Mouse (Mus musculus): ENCODE data around the gene Stmn1. TPM values are rescaled to one million over a fixed set of nuclear protein-coding genes. Genes with fewer than 3 reads are reported as not detected.
A peak's percentile ranks its signal among the peaks of the same experiment; 100 is the strongest.

Gene Stmn1
- polyA plus RNA-seq, 1 experiment from 2014 or later, result 1,154 TPM

GRCm38 (mm10) chr4:134474240-134474639, 6.1 kb downstream of the Stmn1 start:
- no peaks in the 10 kb centered on the region for H3K27me3 ChIP-seq (replicated peaks; ENCODE audit: control insufficient read depth, insufficient read depth, low read length)
- DNase-seq (ENCODE audit: low spot score), result no peak
- peaks cover 50% of the 10 kb centered on the region for H3K36me3 ChIP-seq (ENCODE audit: control insufficient read depth, insufficient read depth, low read length)
- H3K4me3 ChIP-seq (ENCODE audit: low read depth, low read length), result no peak overlapping the region
- 0 out of 2 replicates have a peak, but pooled peaks cover 3% of the 10 kb centered on the region for H3K4me1 ChIP-seq (ENCODE audit: control insufficient read depth, insufficient read depth, low read length)
- WGBS, result 58% methylated on average over 8 of the region's 8 CpGs
- no peak overlapping the region for H3K4me2 ChIP-seq (ENCODE audit: low read depth, low read length)
- no peaks in the 10 kb centered on the region for H3K9me3 ChIP-seq (ENCODE audit: control insufficient read depth, low read length)
- no peak overlapping the region for H3K9ac ChIP-seq (ENCODE audit: low read depth, low read length)
- H3K27ac ChIP-seq (replicated peaks; ENCODE audit: low read depth, low read length), result no peak overlapping the region
- no peak for ATAC-seq (ENCODE audit: low read depth)

DNA sequence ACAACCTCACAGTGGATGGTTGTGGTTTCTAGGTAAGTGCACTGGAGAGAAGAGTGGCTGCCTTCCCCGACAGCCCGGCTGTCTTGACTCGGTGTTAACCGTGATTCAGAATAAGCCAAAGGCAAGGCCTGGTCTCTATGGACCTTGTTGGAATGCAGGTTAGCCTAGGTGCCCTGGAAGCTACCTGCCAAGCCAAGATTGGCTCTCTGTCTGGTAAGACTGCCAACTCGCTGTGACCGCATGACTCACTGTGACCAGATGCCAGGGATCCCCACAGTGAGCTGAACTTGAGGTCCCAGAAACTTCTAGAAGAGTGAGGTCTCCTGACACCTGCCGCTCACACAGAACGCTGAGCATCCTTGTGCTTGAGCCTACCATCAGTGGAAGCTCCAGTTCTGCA, 8.8 kb downstream of the Stmn1 start:
- ATAC-seq (ENCODE audit: low read depth), result no peak
- Histone ChIP-seq H3K36me3 (ENCODE audit: control insufficient read depth, insufficient read depth, low read length) (peaks cover 37% of the 10 kb centered on the region), H3K27ac (replicated peaks; ENCODE audit: low read depth, low read length) (no peak overlapping the region)

DNA sequence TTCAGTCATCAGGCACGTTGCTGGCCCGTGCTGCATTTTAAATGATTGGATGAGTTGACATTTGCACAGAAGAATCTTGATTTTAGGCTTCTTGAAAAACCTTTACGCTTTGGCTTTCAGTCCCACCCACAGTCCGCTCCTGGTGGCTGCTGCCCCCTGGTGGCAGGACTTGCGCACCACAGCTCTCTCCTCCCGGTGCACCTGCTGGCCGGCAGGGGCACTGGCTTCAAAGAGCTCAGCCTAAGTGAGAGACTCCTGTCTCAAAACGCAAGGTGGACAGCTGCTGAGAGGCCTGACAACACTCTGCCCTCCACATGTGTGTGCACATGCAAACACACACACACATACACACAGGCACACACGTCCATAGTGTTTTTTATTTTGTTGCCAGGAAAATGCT, 9.9 kb downstream of the Stmn1 start:
- Histone ChIP-seq H3K36me3 (ENCODE audit: control insufficient read depth, insufficient read depth, low read length) (peaks cover 26% of the 10 kb centered on the region), H3K27me3 (replicated peaks; ENCODE audit: control insufficient read depth, insufficient read depth, low read length) (0 out of 2 replicates have a peak, but pooled peaks cover 4% of the 10 kb centered on the region), H3K27ac (replicated peaks; ENCODE audit: low read depth, low read length) (no peak overlapping the region), H3K4me3 (ENCODE audit: low read depth, low read length) (no peak overlapping the region), H3K9ac (ENCODE audit: low read depth, low read length) (no peak overlapping the region), H3K4me1 (ENCODE audit: control insufficient read depth, insufficient read depth, low read length) (no peaks in the 10 kb centered on the region), H3K4me2 (ENCODE audit: low read depth, low read length) (no peak overlapping the region), H3K9me3 (ENCODE audit: control insufficient read depth, low read length) (no peaks in the 10 kb centered on the region)
- DNase-seq (ENCODE audit: low spot score) (peak; percentile 72), ATAC-seq (ENCODE audit: low read depth) (peak; percentile 80)
- whole genome bisulfite sequencing, result 3% methylated on average over 9 of the region's 9 CpGs

More for the DNA sequence above, 8.8 kb downstream of the Stmn1 start:
- 85% methylated on average over 8 of the region's 8 CpGs for WGBS
- H3K9ac ChIP-seq (ENCODE audit: low read depth, low read length), result no peak overlapping the region
- H3K4me1 ChIP-seq (ENCODE audit: control insufficient read depth, insufficient read depth, low read length), result no peaks in the 10 kb centered on the region
- H3K9me3 ChIP-seq (ENCODE audit: control insufficient read depth, low read length), result no peaks in the 10 kb centered on the region
- no peak for DNase-seq (ENCODE audit: low spot score)
- H3K27me3 ChIP-seq (replicated peaks; ENCODE audit: control insufficient read depth, insufficient read depth, low read length), result no peaks in the 10 kb centered on the region
- no peak overlapping the region for H3K4me3 ChIP-seq (ENCODE audit: low read depth, low read length)
- no peak overlapping the region for H3K4me2 ChIP-seq (ENCODE audit: low read depth, low read length)

- ATAC-seq (ENCODE audit: low read depth) (no peak), DNase-seq (ENCODE audit: low spot score) (no peak)
- H3K27me3 ChIP-seq (replicated peaks; ENCODE audit: control insufficient read depth, insufficient read depth, low read length), result 0 out of 2 replicates have a peak, but pooled peaks cover 8% of the 10 kb centered on the region
- H3K27ac ChIP-seq (replicated peaks; ENCODE audit: low read depth, low read length), result no peak overlapping the region
- H3K36me3 ChIP-seq (ENCODE audit: control insufficient read depth, insufficient read depth, low read length), result peaks cover 12% of the 10 kb centered on the region
- H3K4me3 ChIP-seq (ENCODE audit: low read depth, low read length), result no peak overlapping the region
- H3K9ac ChIP-seq (ENCODE audit: low read depth, low read length), result no peak overlapping the region
- WGBS, result 83% methylated on average over 4 of the region's 4 CpGs
- no peaks in the 10 kb centered on the region for H3K9me3 ChIP-seq (ENCODE audit: control insufficient read depth, low read length)
- no peak overlapping the region for H3K4me2 ChIP-seq (ENCODE audit: low read depth, low read length)
- H3K4me1 ChIP-seq (ENCODE audit: control insufficient read depth, insufficient read depth, low read length), result no peaks in the 10 kb centered on the region
These were observed 11.7 kb downstream of the Stmn1 start for GRCm38 (mm10) chr4:134479839-134480238.

- 19% methylated on average over 6 of the region's 6 CpGs for WGBS
- ATAC-seq (ENCODE audit: low read depth), result no peak; the same call in 1 of the 2 replicates
- Histone ChIP-seq H3K27me3 (replicated peaks; ENCODE audit: control insufficient read depth, insufficient read depth, low read length) (0 out of 2 replicates have a peak, but pooled peaks cover 8% of the 10 kb centered on the region), H3K4me1 (ENCODE audit: control insufficient read depth, insufficient read depth, low read length) (no peaks in the 10 kb centered on the region), H3K9me3 (ENCODE audit: control insufficient read depth, low read length) (no peaks in the 10 kb centered on the region), H3K9ac (ENCODE audit: low read depth, low read length) (no peak overlapping the region), H3K27ac (replicated peaks; ENCODE audit: low read depth, low read length) (no peak overlapping the region), H3K36me3 (ENCODE audit: control insufficient read depth, insufficient read depth, low read length) (0 out of 2 replicates have a peak, but pooled peaks cover 2% of the 10 kb centered on the region), H3K4me3 (ENCODE audit: low read depth, low read length) (no peak overlapping the region), H3K4me2 (ENCODE audit: low read depth, low read length) (no peak overlapping the region)
- peak; percentile 54 for DNase-seq (ENCODE audit: low spot score)
These were observed 12.7 kb downstream of the Stmn1 start for GRCm38 (mm10) chr4:134480864-134481263.

DNA sequence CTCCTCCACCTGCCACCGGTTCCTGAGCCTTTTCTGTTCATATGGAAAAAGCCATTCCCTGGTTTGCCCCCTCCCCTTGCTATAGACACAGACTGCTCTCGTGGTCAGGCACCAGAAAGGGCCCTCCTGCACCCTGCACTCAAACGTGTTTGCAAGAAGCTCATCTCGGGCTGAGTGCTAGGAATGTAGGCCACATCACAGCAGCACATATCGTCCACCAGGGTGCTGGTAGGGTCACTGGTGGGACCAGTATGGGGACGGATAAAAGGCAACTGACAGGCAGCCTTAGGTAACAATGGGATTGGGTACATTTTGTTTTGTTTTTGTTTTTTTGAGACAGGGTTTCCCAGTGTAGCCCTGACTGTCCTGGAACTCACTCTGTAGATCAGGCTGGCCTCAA, 13.2 kb downstream of the Stmn1 start:
- no peak overlapping the region for H3K9ac ChIP-seq (ENCODE audit: low read depth, low read length)
- no peaks in the 10 kb centered on the region for H3K4me1 ChIP-seq (ENCODE audit: control insufficient read depth, insufficient read depth, low read length)
- H3K4me3 ChIP-seq (ENCODE audit: low read depth, low read length), result no peak overlapping the region
- no peak overlapping the region for H3K27ac ChIP-seq (replicated peaks; ENCODE audit: low read depth, low read length)
- no peaks in the 10 kb centered on the region for H3K36me3 ChIP-seq (ENCODE audit: control insufficient read depth, insufficient read depth, low read length)
- H3K27me3 ChIP-seq (replicated peaks; ENCODE audit: control insufficient read depth, insufficient read depth, low read length), result 0 out of 2 replicates have a peak, but pooled peaks cover 8% of the 10 kb centered on the region
- ATAC-seq (ENCODE audit: low read depth) (no peak), DNase-seq (ENCODE audit: low spot score) (no peak)
- 50% methylated on average over 6 of the region's 6 CpGs for WGBS
- no peak overlapping the region for H3K4me2 ChIP-seq (ENCODE audit: low read depth, low read length)
- H3K9me3 ChIP-seq (ENCODE audit: control insufficient read depth, low read length), result no peaks in the 10 kb centered on the region

DNA sequence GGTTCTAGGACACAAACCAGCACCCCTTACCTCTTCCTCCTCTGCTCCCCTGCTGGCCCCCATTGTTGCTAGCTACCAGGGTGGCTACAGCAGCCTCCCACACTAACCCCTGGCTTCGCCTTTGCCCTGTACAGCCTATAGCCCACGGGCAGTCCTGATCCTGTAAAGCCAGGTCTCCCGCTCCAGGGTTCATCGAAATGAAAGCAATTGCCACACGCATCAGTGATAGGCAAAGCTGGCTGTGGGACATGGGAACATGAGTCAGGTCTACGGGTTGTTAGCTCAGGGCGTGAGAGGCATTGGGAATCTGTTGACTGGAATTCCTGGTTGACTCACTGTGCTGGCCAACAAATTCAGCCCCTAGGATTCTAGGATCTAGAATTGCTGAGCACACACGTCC, 14.3 kb downstream of the Stmn1 start:
- Histone ChIP-seq H3K4me1 (ENCODE audit: control insufficient read depth, insufficient read depth, low read length) (no peaks in the 10 kb centered on the region), H3K4me2 (ENCODE audit: low read depth, low read length) (no peak overlapping the region), H3K36me3 (ENCODE audit: control insufficient read depth, insufficient read depth, low read length) (no peaks in the 10 kb centered on the region), H3K27me3 (replicated peaks; ENCODE audit: control insufficient read depth, insufficient read depth, low read length) (0 out of 2 replicates have a peak, but pooled peaks cover 8% of the 10 kb centered on the region), H3K4me3 (ENCODE audit: low read depth, low read length) (no peak overlapping the region), H3K9ac (ENCODE audit: low read depth, low read length) (no peak overlapping the region), H3K27ac (replicated peaks; ENCODE audit: low read depth, low read length) (no peak overlapping the region), H3K9me3 (ENCODE audit: control insufficient read depth, low read length) (no peaks in the 10 kb centered on the region)
- 76% methylated on average over 8 of the region's 8 CpGs for WGBS
- no peak for DNase-seq (ENCODE audit: low spot score)
- no peak for ATAC-seq (ENCODE audit: low read depth)

GRCm38 (mm10) chr4:134483078-134483688, 15.1 kb downstream of the Stmn1 start:
- Histone ChIP-seq H3K27me3 (replicated peaks; ENCODE audit: control insufficient read depth, insufficient read depth, low read length) (0 out of 2 replicates have a peak, but pooled peaks cover 8% of the 10 kb centered on the region), H3K27ac (replicated peaks; ENCODE audit: low read depth, low read length) (no peak overlapping the region), H3K36me3 (ENCODE audit: control insufficient read depth, insufficient read depth, low read length) (no peaks in the 10 kb centered on the region), H3K4me2 (ENCODE audit: low read depth, low read length) (no peak overlapping the region), H3K4me1 (ENCODE audit: control insufficient read depth, insufficient read depth, low read length) (no peaks in the 10 kb centered on the region), H3K9me3 (ENCODE audit: control insufficient read depth, low read length) (no peaks in the 10 kb centered on the region), H3K4me3 (ENCODE audit: low read depth, low read length) (no peak overlapping the region), H3K9ac (ENCODE audit: low read depth, low read length) (no peak overlapping the region)
- 61% methylated on average over 6 of the region's 6 CpGs for WGBS
- ATAC-seq (ENCODE audit: low read depth) (no peak), DNase-seq (ENCODE audit: low spot score) (no peak)

DNA sequence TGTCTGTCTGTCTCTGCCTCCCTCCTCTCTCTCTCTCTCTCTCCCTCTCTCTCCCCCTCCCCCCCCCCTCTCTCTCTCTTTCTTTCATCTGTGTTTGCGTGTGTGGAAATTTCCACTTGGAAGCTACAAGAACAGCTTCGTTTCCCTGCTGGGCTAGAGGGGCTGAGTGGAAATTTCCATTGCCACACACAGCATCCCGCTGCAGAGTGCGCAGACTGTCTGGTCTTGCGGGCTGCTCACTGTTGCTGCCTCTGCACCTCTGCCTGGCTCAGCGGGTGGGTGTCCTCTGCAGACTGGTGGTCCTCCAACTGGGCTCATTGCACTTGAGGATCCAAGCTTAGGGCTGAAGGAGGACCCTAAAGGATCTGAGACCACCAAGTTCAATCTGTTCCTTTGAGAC, 15.6 kb downstream of the Stmn1 start:
- no peaks in the 10 kb centered on the region for H3K36me3 ChIP-seq (ENCODE audit: control insufficient read depth, insufficient read depth, low read length)
- no peak for ATAC-seq (ENCODE audit: low read depth)
- no peaks in the 10 kb centered on the region for H3K9me3 ChIP-seq (ENCODE audit: control insufficient read depth, low read length)
- H3K27me3 ChIP-seq (replicated peaks; ENCODE audit: control insufficient read depth, insufficient read depth, low read length), result 0 out of 2 replicates have a peak, but pooled peaks cover 8% of the 10 kb centered on the region
- WGBS, result 44% methylated on average over 6 of the region's 6 CpGs
- H3K4me3 ChIP-seq (ENCODE audit: low read depth, low read length), result no peak overlapping the region
- H3K9ac ChIP-seq (ENCODE audit: low read depth, low read length), result no peak overlapping the region
- H3K4me1 ChIP-seq (ENCODE audit: control insufficient read depth, insufficient read depth, low read length), result no peaks in the 10 kb centered on the region
- H3K27ac ChIP-seq (replicated peaks; ENCODE audit: low read depth, low read length), result no peak overlapping the region
- no peak overlapping the region for H3K4me2 ChIP-seq (ENCODE audit: low read depth, low read length)
- no peak for DNase-seq (ENCODE audit: low spot score)
